Mouse (Mus musculus) limb, embryonic 10.5 days (tissue): ENCODE measurements around the gene Npl. TPM values are rescaled to one million over a fixed set of nuclear protein-coding genes. Genes with fewer than 3 reads are reported as not detected.

Experiments
- DNase-seq: peaks from one replicate; pipeline ENCODE4 v3.0.0-alpha.2; 2017; ENCODE audit warnings: low spot score
- H3K27ac ChIP-seq: fragments of 300-500 bp; sonication (generic); 2 replicates; pipeline ENCODE4 v1.5.1; 2016; ENCODE audit warnings: mild to moderate bottlenecking
- H3K27me3 ChIP-seq: fragments of 300-500 bp; sonication (generic); 2 replicates; pipeline ENCODE4 v1.6.1; 2016; ENCODE audit warnings: low read depth, mild to moderate bottlenecking; ENCODE audit not compliant: poor library complexity, severe bottlenecking
- H3K36me3 ChIP-seq: fragments of 300-500 bp; sonication (generic); 2 replicates; pipeline ENCODE4 v1.6.1; 2016; ENCODE audit warnings: mild to moderate bottlenecking, moderate library complexity
- H3K4me1 ChIP-seq: fragments of 300-500 bp; sonication (generic); 2 replicates; pipeline ENCODE4 v1.6.1; 2016
- H3K4me3 ChIP-seq: fragments of 300-500 bp; sonication (generic); 2 replicates; pipeline ENCODE4 v1.5.1; 2016; ENCODE audit warnings: mild to moderate bottlenecking, moderate library complexity
- H3K9me3 ChIP-seq: fragments of 300-500 bp; sonication (generic); replicated peaks from 2 replicates; pipeline ENCODE4 v1.6.1; 2016; ENCODE audit warnings: mild to moderate bottlenecking
- WGBS: fragments of 180-500 bp; shearing (Covaris S2); methylation state at CpG from one replicate; pipeline ENCODE4 v1.1.7; 2016; 5-methylcytosine and 5-hydroxymethylcytosine counted together
- polyA plus RNA-seq: library from polyadenylated mRNA; unstranded; fragments of >200 nt; fragmentation: Nextera tagmentation; extraction: Ambion mirVana; gene quantifications from 2 replicates; pipeline ENCODE4 v1.2.1, GENCODE M21; 2016

The Npl gene
- polyA plus RNA-seq, 1 experiment from 2014 or later, result 5.2 TPM

DNA sequence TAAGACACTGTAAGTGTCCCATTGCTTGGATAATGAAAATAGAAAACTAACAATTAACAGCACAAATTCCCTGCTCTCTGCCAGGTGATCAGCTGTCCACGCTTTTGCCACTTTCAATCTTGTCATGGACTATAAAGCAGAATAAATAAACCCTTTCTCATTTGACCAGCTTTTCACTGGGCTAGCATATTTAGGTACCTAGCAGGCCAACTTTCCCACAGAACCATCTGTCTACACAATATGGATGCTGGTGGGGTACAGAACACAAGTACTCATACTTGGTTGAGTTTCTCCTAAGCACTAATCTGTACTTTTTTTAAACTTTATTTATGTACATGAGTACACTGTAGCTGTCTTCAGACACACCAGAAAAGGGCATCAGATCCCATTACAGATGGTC is 70.5 kb downstream of the Npl start:
- no peak for DNase-seq
- WGBS, result 93% methylated on average over 1 of the region's 1 CpGs
- Histone ChIP-seq H3K4me3 (no peak overlapping the region), H3K4me1 (no peaks in the 10 kb centered on the region), H3K27ac (no peak overlapping the region), H3K36me3 (peaks cover 98% of the 10 kb centered on the region), H3K27me3 (no peaks in the 10 kb centered on the region), H3K9me3 (no peaks in the 10 kb centered on the region)

DNA sequence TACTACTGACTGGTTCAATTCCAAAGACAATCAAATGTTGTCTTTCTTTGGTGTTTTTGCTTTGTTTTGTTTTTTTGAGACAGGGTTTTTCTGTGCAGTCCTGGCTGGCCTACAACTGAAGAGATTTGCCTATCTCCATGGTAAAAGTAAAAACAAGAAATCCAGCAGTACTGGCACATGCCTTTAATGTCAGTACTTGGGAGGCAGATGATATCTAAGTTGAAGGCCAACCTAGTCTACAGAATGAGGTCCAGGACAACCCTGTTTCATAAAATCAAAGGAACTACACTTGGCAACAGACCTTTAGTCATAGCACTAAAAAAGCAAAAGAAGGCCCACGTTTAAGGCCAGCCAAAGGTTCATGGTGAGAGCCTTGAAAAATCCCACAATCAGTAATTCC is 88.0 kb downstream of the Npl start:
- WGBS, result 85% methylated on average over 1 of the region's 1 CpGs
- H3K4me1 ChIP-seq, result no peaks in the 10 kb centered on the region
- H3K4me3 ChIP-seq, result no peak overlapping the region
- DNase-seq, result no peak
- no peaks in the 10 kb centered on the region for H3K9me3 ChIP-seq
- peaks cover 100% of the 10 kb centered on the region for H3K36me3 ChIP-seq
- H3K27ac ChIP-seq, result no peak overlapping the region
- no peaks in the 10 kb centered on the region for H3K27me3 ChIP-seq

DNA sequence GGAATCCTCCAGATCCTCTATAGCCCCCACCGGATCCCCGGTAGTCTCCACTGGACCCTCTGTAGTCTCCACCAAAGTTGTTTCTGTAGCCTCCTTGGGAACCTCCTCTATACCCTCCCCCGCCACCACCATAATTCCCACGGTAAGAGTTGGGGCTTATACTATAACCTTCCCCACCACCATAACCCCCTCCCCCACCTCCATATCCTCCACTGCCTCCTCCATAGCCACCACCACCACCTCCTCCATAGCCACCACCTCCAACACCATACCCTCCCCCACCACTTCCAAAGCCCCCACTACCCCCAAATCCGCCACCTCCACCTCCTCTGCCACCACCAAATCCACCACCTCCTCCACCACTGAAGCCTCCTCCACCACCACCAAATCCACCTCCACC is 93.7 kb downstream of the Npl start:
- Histone ChIP-seq H3K27ac (no peak overlapping the region), H3K4me3 (no peak overlapping the region), H3K4me1 (no peaks in the 10 kb centered on the region), H3K36me3 (peaks cover 97% of the 10 kb centered on the region), H3K27me3 (no peaks in the 10 kb centered on the region), H3K9me3 (no peaks in the 10 kb centered on the region)
- DNase-seq, result no peak
- WGBS, result 92% methylated on average over 5 of the region's 5 CpGs

DNA sequence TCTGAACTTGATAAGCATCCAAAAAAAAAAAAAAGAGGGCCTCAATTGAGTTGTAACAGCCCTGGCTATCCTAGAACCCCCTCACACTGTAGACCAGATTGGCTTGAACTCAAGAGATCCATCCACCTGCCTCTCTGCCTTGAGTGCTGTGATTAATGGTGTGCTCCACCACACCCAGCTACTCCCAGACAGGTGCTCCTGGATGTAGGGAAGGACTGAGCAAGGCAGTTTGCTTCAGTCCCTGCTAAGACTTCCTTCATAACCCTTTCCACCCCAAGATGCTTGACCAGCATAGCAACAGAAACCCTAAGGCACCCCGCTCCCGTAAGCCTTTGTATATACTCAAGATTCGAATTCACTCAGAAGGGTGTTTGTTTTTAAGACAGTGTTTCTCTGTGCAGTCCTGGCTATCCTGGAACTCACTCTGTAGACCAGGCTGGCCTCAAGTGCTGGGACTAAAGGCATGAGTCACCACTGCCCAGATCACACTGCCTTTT is 96.7 kb downstream of the Npl start:
- H3K4me1 ChIP-seq, result no peaks in the 10 kb centered on the region
- H3K4me3 ChIP-seq, result no peak overlapping the region

More for the DNA sequence above, 96.7 kb downstream of the Npl start:
- peaks cover 86% of the 10 kb centered on the region for H3K36me3 ChIP-seq
- H3K27me3 ChIP-seq, result no peaks in the 10 kb centered on the region
- H3K9me3 ChIP-seq, result no peaks in the 10 kb centered on the region
- 88% methylated on average over 3 of the region's 3 CpGs for WGBS
- no peak overlapping the region for H3K27ac ChIP-seq
- DNase-seq, result no peak

Other genes starting within 250 kb of the Npl start
- gene Lamc1, start 217.3 kb downstream of the Npl start, polyA plus RNA-seq, result 25.4 and 25.6 TPM in 2 replicates
- 0.14 and 0.15 TPM in 2 replicates for gene Shcbp1l, start 124.9 kb downstream of the Npl start, polyA plus RNA-seq
- 37.0 and 40.9 TPM in 2 replicates for gene Dhx9, start 62.4 kb downstream of the Npl start, polyA plus RNA-seq
- gene Rgs8, start 103.0 kb upstream of the Npl start, polyA plus RNA-seq, result 0.28 and 0.61 TPM in 2 replicates
- gene Rgs16, start 190.3 kb upstream of the Npl start, polyA plus RNA-seq, result 3.1 and 6.0 TPM in 2 replicates
- gene Rnasel, start 199.4 kb upstream of the Npl start, polyA plus RNA-seq, result 4.0 and 8.2 TPM in 2 replicates